Mouse (Mus musculus) lung, postnatal 25 days (tissue): Measurements from ENCODE around the gene Zbtb38.

Experiments
- DNase-seq: peaks from one replicate; pipeline ENCODE4 v3.0.0; 2022; ENCODE audit warnings: low spot score

The Zbtb38 gene

DNA sequence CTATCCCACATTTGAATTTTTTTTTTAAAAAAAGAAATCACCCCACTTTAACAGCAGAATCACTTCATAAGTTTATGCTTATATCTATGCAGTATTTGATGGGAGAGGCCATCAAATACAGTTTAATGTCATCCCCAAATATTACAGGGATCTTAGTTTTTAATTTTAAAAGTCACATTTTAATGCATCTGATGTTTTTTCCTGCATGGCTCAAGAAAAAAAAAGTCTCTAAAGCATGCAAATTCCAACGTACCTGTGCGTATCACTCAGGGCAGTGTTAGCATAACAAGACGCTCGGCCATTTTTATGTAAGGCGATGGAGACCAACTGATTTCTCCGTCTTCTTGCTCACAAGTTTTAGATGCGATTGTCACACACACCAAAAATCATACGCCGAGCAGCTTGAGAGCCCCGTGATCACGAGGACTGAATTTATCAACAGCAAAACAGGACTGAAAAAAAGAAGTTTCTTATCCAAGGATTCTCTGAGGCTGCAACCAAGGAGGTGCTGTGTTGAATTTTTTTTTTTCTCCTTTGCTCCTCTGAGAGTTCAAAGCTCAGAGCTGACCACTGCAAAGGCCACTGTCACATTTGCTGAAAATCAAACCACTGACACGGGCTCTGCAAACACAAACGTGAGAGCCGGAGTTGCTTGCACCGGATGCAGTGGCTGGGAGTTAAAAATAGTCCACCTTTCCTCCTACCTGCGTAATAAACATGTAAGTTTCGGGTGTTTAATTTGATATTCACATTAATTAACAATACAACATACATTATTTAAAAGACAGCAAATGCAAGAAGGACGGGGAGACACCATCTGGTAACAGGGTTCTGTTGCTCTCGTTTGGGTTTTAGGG is 21.4 kb downstream of the Zbtb38 start:
- DNase-seq = no peak

- no peak for DNase-seq
Observed at GRCm38 (mm10) chr9:96730311-96730625, 22.4 kb downstream of the Zbtb38 start.

GRCm38 (mm10) chr9:96729537-96730310 is 22.9 kb downstream of the Zbtb38 start:
- no peak for DNase-seq

- DNase-seq = peak; percentile 77
Observed at GRCm38 (mm10) chr9:96728338-96729162, 24.1 kb downstream of the Zbtb38 start.

- DNase-seq = peak; percentile 74
Observed at GRCm38 (mm10) chr9:96727688-96728087, 24.9 kb downstream of the Zbtb38 start.

- DNase-seq = no peak
Observed at GRCm38 (mm10) chr9:96726336-96727131, 26.1 kb downstream of the Zbtb38 start.

DNA sequence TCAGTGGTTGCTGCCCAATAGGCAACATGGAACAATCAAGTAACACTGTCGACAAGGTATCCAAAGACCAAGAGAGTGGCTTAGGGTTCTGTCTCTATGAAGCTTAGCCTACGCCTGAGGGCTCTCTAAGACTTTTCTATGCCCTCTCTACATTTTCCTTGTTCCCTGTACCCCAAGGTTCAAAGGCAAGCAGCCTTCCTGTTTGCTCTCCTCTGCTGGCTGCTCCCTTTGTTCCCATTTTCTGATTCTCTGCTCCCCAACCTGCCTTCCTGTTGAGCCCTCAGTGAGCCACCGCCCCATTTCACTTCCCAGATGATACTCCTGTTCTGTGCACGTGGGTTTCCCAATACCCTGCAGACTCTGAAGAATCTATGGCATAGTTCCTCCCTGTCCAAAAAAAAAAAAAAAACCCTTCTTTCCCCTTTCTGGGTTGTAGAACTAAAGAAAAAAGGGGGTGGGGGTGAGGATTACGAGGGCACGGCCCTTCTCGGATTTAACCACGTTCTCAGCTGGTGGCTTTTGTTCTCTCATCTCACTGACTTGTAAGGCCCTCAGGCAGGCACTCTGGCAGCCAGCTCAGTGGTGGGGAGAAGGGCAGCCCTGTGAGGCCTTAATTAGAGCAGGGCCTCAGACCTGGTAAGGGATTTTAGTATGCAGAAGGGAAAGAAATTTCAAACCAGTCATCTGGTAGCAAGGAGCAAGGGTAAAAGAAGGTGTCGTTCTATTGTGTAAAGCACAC is 26.9 kb downstream of the Zbtb38 start:
- DNase-seq = no peak

DNA sequence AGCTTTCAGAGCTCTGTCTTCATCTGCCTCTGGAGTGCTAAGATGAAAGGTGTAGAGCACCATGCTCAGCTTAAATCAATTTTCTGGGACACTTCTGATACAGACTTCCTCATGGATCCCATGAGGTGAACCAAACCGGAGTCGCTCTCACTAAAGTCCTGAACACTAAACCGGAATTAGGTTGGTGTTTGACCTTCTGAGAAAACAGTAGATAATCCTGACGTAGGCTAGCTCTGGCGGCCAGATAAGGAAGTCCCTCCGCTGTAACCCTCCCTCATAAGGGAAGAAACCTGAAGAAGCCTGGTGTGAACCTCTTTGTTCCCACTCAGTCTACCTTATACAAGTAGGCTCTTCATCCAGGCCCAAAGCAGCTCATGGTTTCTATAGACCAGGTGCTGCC is 29.0 kb downstream of the Zbtb38 start:
- DNase-seq = no peak

DNA sequence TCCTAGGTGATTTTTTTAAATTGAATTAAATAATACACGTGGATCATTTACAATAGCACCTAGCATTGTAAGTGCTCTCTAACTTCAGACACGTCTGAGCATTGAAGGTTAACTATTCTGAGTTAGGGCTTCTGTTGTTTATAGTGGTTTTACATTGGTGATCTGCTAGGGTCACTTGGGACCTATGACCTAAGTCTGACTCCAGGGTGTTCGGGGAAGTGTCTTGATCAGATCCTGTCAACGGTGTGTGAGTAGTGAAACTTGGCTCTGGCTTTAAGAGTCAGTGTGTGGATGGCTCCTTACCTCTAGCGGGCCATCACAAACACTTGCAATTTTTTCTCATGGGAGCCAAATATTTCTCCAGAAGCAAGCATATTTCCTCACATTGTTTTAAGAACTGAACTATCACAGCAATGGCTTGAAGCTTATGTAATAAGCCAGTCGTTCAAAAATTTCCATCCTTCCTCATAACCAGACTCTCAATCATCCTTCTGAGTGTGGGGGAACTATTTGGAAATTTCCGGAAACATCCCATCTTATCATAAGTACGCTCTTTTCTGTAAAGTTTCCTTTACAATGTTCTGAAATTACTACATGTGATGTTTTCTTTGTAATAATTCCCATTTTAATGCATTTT is 31.4 kb downstream of the Zbtb38 start:
- DNase-seq = no peak

- DNase-seq = no peak
Observed at GRCm38 (mm10) chr9:96720510-96721162, 32.0 kb downstream of the Zbtb38 start.

DNA sequence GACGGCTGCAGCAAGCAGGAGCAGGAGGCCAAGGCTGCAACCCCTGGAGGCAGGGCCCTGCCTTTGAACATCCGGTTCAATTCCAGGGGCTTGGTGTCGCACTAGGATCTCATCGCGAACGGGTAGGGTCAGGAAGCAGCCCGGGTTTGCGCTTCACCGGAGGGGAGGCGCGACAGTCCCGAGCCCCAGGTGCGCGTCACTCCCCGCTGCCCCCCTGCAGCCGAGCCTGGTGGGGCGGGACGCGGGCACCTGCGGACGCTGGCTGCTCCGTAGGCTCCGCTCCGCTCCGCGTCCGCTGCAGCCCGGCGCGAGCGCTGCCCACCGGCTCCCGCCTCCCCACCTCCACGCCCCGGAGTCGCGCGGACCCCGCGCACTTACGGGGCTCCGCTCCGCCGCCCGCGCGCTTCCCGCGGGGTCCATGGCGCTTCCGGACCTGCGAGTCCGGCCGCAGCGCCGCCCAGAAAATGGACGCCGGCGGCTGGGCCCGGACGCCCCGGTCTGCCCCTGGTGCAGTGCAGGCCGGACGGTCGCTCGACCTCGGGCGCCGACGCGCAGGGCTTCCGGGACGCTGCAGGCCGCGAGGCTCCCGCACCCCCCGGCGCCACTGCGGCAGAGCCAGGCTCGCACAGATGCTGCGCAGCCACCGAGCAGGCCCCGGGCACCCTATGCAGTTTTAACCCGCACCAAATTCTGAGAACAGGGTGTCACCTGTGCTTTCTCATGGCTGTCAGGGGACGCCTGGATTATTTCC is 33.0 kb downstream of the Zbtb38 start:
- DNase-seq = peak; percentile 67

DNA sequence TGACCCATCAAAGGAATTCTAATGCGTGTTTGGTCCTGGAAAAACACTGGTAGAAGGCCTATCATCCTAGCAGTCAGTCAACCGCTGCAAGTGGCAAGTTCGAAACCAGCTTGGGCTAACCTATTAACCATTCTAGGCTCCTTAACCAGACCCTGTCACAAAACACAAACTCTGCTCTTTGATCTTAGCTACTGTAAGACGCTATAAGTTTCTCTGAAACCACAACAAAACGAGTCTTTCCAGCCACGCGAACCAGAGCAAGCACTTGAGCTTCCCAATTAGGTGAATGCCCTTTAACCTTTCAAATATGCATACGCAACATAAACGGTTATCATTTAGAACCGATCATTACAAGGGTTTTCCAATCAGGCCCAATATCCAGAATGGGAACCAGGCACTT is 33.7 kb downstream of the Zbtb38 start:
- no peak for DNase-seq

DNA sequence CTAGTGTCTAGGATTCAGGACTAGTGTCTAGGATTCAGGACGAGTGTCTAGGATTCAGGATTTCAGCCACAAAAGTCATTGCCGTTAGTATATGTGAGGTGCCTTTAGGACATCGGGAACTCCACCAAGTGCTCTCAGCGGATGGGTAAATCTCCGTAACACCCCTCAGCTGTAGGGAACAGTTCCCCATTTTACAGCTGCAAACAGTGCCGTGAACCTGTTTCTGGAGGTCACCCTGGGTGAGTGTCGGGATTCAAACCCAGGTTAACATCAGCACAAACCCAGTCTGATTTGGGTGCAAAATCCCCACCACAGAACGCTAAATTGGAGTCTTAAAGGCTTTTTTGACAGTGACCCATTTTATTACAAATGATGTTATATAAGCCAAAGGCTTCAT is 34.2 kb downstream of the Zbtb38 start:
- DNase-seq = no peak

DNA sequence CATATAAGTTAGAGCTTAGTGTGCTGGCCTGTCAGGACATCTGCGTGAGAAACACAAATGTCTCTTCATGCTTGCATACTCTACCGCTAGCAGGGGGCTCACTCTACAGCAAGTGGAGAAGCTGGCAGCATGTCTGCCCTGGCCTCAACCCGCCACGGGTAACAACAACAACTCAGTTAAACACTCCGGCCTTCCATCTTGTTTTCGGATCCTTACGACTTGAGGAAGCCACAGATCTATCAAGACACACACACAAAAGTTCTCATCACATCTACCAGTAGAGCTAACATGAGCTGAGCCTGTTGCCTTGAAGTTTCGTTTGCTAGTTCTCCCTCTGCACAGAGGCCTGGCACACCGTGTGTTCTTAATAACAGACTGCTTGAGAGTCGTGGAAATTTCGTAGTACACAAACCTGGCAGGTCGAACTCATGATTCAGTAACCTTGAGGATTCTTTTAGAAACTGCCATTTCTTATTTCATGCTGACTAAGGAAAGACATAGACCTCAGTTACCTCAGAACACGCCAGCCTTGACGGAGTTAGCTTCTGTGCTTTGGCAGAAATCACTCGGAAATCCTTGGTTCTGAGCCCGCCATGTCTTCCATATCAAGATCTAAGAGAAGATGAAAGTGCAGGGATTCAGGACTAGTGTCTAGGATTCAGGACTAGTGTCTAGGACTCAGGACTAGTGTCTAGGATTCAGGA is 34.8 kb downstream of the Zbtb38 start:
- no peak for DNase-seq

GRCm38 (mm10) chr9:96716735-96717444 is 35.7 kb downstream of the Zbtb38 start:
- no peak for DNase-seq

- no peak for DNase-seq
Observed at GRCm38 (mm10) chr9:96716136-96716535, 36.5 kb downstream of the Zbtb38 start.

- DNase-seq = no peak
Observed at GRCm38 (mm10) chr9:96715171-96715570, 37.5 kb downstream of the Zbtb38 start.
